Mouse (Mus musculus) MEL (cell line): ENCODE results near the gene Patz1. TPM values are rescaled to one million over a fixed set of nuclear protein-coding genes. Genes with fewer than 3 reads are reported as not detected.

Source experiments
- DNase-seq: peaks from one replicate; pipeline ENCODE4 v3.0.0; 2011; ENCODE audit warnings: low read depth, low spot score
- H3K27ac ChIP-seq: 2 replicates; pipeline ENCODE4 v1.5.1; 2012; ENCODE audit warnings: low read depth, mild to moderate bottlenecking, control low read depth, low read length, moderate library complexity; ENCODE audit not compliant: control insufficient read depth
- H3K27me3 ChIP-seq, 2 experiments: fragments of 150-350 bp in 1 of 2; sonication (generic) in 1 of 2; 2 replicates each; pipeline ENCODE4 v1.6.1; 2012; ENCODE audit warnings: low read length in 2 of 2, mild to moderate bottlenecking in 2 of 2, improper control_type of control experiment in 1 of 2, moderate library complexity in 1 of 2; ENCODE audit not compliant: insufficient read depth in 2 of 2, control insufficient read depth in 1 of 2
- H3K36me3 ChIP-seq, 2 experiments: 2 replicates each; pipeline ENCODE4 v1.6.1; 2012 to 2014; ENCODE audit warnings: low read length in 2 of 2, improper control_type of control experiment in 1 of 2, inconsistent platforms in 1 of 2, mild to moderate bottlenecking in 1 of 2; ENCODE audit not compliant: insufficient read depth in 2 of 2, control insufficient read depth in 1 of 2
- H3K4me1 ChIP-seq, 2 experiments: fragments of 150-350 bp in 1 of 2; sonication (generic) in 1 of 2; 2 replicates each; pipeline ENCODE4 v1.6.1; 2012; ENCODE audit warnings: low read length in 2 of 2, improper control_type of control experiment in 1 of 2, mild to moderate bottlenecking in 1 of 2; ENCODE audit not compliant: insufficient read depth in 2 of 2, control insufficient read depth in 1 of 2
- H3K4me3 ChIP-seq, 2 experiments: fragments of 150-350 bp in 1 of 2; sonication (generic) in 1 of 2; 2 replicates each; pipeline ENCODE4 v1.5.1; 2012; ENCODE audit warnings: low read depth in 2 of 2, low read length in 2 of 2, mild to moderate bottlenecking in 2 of 2, moderate library complexity in 2 of 2, control low read depth in 1 of 2, improper control_type of control experiment in 1 of 2; ENCODE audit not compliant: control insufficient read depth in 1 of 2, insufficient read depth in 1 of 2
- H3K79me2 ChIP-seq: 2 replicates; pipeline ENCODE4 v1.6.1; 2012; ENCODE audit warnings: mild to moderate bottlenecking, low read length, moderate library complexity; ENCODE audit not compliant: control insufficient read depth, poor library complexity, insufficient read depth
- H3K9ac ChIP-seq: 2 replicates; pipeline ENCODE4 v1.6.1; 2012; ENCODE audit warnings: low read depth, mild to moderate bottlenecking, control low read depth, low read length, moderate library complexity; ENCODE audit not compliant: control insufficient read depth, poor library complexity, severe bottlenecking
- H3K9me3 ChIP-seq: fragments of 150-350 bp; sonication (generic); replicated peaks from 2 replicates; pipeline ENCODE4 v1.6.1; 2012; ENCODE audit warnings: mild to moderate bottlenecking, low read length, improper control_type of control experiment, moderate library complexity; ENCODE audit not compliant: insufficient read depth
- BHLHE40 ChIP-seq: IDR thresholded peaks from 2 replicates; pipeline ENCODE4 v1.6.1; 2012; ENCODE audit warnings: low read depth, mild to moderate bottlenecking, inconsistent platforms, low read length, improper control_type of control experiment, borderline replicate concordance
- CHD1 ChIP-seq: IDR thresholded peaks from 2 replicates; pipeline ENCODE4 v1.6.1; 2012; ENCODE audit warnings: low read depth, mild to moderate bottlenecking, inconsistent platforms, low read length, improper control_type of control experiment
- CHD2 ChIP-seq: IDR thresholded peaks from 2 replicates; pipeline ENCODE4 v1.6.1; 2011; ENCODE audit warnings: low read length, improper control_type of control experiment
- EP300 ChIP-seq, 2 experiments: IDR thresholded peaks; 2 replicates each; pipeline ENCODE4 v1.6.1; 2011; ENCODE audit warnings: improper control_type of control experiment in 2 of 2, low read length in 2 of 2, low read depth in 1 of 2, mild to moderate bottlenecking in 1 of 2
- ETS1 ChIP-seq: IDR thresholded peaks from 2 replicates; pipeline ENCODE4 v1.6.1; 2012; ENCODE audit warnings: low read depth, mild to moderate bottlenecking, inconsistent platforms, low read length, improper control_type of control experiment, moderate library complexity
- GABPA ChIP-seq: IDR thresholded peaks from 2 replicates; pipeline ENCODE4 v1.6.1; 2012; ENCODE audit warnings: low read depth, mild to moderate bottlenecking, inconsistent platforms, low read length, improper control_type of control experiment, moderate library complexity
- GATA1 ChIP-seq: IDR thresholded peaks from 2 replicates; pipeline ENCODE4 v1.6.1; 2011; ENCODE audit warnings: low read depth, low read length, improper control_type of control experiment
- HCFC1 ChIP-seq: IDR thresholded peaks from 2 replicates; pipeline ENCODE4 v1.6.1; 2012; ENCODE audit warnings: low read depth, mild to moderate bottlenecking, inconsistent platforms, low read length, improper control_type of control experiment, moderate library complexity
- JUND ChIP-seq: IDR thresholded peaks from 2 replicates; pipeline ENCODE4 v1.6.1; 2011; ENCODE audit warnings: low read depth, mild to moderate bottlenecking, improper control_type of control experiment, low read length
- MAFK ChIP-seq: IDR thresholded peaks from 2 replicates; pipeline ENCODE4 v1.6.1; 2011; ENCODE audit warnings: low read depth, mild to moderate bottlenecking, low read length, improper control_type of control experiment, borderline replicate concordance
- MAX ChIP-seq: IDR thresholded peaks from 2 replicates; pipeline ENCODE4 v1.6.1; 2011; ENCODE audit warnings: low read length, improper control_type of control experiment
- MEF2A ChIP-seq: IDR thresholded peaks from 2 replicates; pipeline ENCODE4 v1.6.1; 2014; ENCODE audit warnings: low read depth, mild to moderate bottlenecking, inconsistent platforms, low read length, improper control_type of control experiment; ENCODE audit not compliant: poor library complexity, insufficient replicate concordance, severe bottlenecking; ENCODE audit errors: extremely low read depth
- MXI1 ChIP-seq: IDR thresholded peaks from 2 replicates; pipeline ENCODE4 v1.6.1; 2011; ENCODE audit warnings: mild to moderate bottlenecking, low read depth, low read length, improper control_type of control experiment
- MYB ChIP-seq: IDR thresholded peaks from 2 replicates; pipeline ENCODE4 v1.6.1; 2011; ENCODE audit warnings: mild to moderate bottlenecking, low read depth, low read length, improper control_type of control experiment
- MYC ChIP-seq: IDR thresholded peaks from 2 replicates; pipeline ENCODE4 v1.6.1; 2011; ENCODE audit warnings: low read depth, mild to moderate bottlenecking, low read length, improper control_type of control experiment, moderate library complexity
- NELFE ChIP-seq: IDR thresholded peaks from 2 replicates; pipeline ENCODE4 v1.6.1; 2011; ENCODE audit warnings: low read depth, low read length, improper control_type of control experiment
- NRF1 ChIP-seq: IDR thresholded peaks from 2 replicates; pipeline ENCODE4 v1.6.1; 2014; ENCODE audit warnings: low read depth, mild to moderate bottlenecking, inconsistent platforms, low read length, improper control_type of control experiment, moderate library complexity; ENCODE audit not compliant: poor library complexity, insufficient read depth, severe bottlenecking
- POLR2AphosphoS2 ChIP-seq: IDR thresholded peaks from 2 replicates; pipeline ENCODE4 v1.6.1; 2011; ENCODE audit warnings: low read length, improper control_type of control experiment
- POLR2AphosphoS5 ChIP-seq: IDR thresholded peaks from 2 replicates; pipeline ENCODE4 v1.6.1; 2012; ENCODE audit warnings: low read depth, borderline replicate concordance, mild to moderate bottlenecking, inconsistent platforms, low read length, moderate library complexity, mixed read lengths
- RAD21 ChIP-seq: IDR thresholded peaks from 2 replicates; pipeline ENCODE4 v1.6.1; 2011; ENCODE audit warnings: mild to moderate bottlenecking, low read depth, low read length, improper control_type of control experiment
- SIN3A ChIP-seq: IDR thresholded peaks from 2 replicates; pipeline ENCODE4 v1.6.1; 2012; ENCODE audit warnings: low read length, improper control_type of control experiment, inconsistent platforms
- SMC3 ChIP-seq: IDR thresholded peaks from 2 replicates; pipeline ENCODE4 v1.6.1; 2011; ENCODE audit warnings: low read depth, low read length, improper control_type of control experiment
- TAL1 ChIP-seq: IDR thresholded peaks from 2 replicates; pipeline ENCODE4 v1.6.1; 2012; ENCODE audit warnings: mild to moderate bottlenecking, inconsistent platforms, low read length, moderate library complexity, mixed read lengths
- TCF12 ChIP-seq: IDR thresholded peaks from 2 replicates; pipeline ENCODE4 v1.6.1; 2014; ENCODE audit warnings: low read depth, mild to moderate bottlenecking, inconsistent platforms, low read length, improper control_type of control experiment, moderate library complexity
- UBTF ChIP-seq: IDR thresholded peaks from 2 replicates; pipeline ENCODE4 v1.6.1; 2012; ENCODE audit warnings: low read depth, mild to moderate bottlenecking, inconsistent platforms, low read length, improper control_type of control experiment, moderate library complexity, borderline replicate concordance; ENCODE audit not compliant: insufficient read depth
- USF1 ChIP-seq: IDR thresholded peaks from 2 replicates; pipeline ENCODE4 v1.6.1; 2014; ENCODE audit warnings: low read depth, mild to moderate bottlenecking, inconsistent platforms, low read length, improper control_type of control experiment, moderate library complexity
- USF2 ChIP-seq, 2 experiments: IDR thresholded peaks; 2 replicates each; pipeline ENCODE4 v1.6.1; 2011 to 2012; ENCODE audit warnings: improper control_type of control experiment in 2 of 2, low read length in 2 of 2, borderline replicate concordance in 1 of 2, inconsistent platforms in 1 of 2, low read depth in 1 of 2, mild to moderate bottlenecking in 1 of 2; ENCODE audit not compliant: insufficient read depth in 1 of 2
- ZMIZ1 ChIP-seq: IDR thresholded peaks from 2 replicates; pipeline ENCODE4 v1.6.1; 2012; ENCODE audit warnings: low read depth, mild to moderate bottlenecking, inconsistent platforms, low read length, improper control_type of control experiment, moderate library complexity
- ZNF384 ChIP-seq: IDR thresholded peaks from 2 replicates; pipeline ENCODE4 v1.6.1; 2012; ENCODE audit warnings: low read depth, mild to moderate bottlenecking, inconsistent platforms, low read length, improper control_type of control experiment
- polyA plus RNA-seq, 2 experiments: library from polyadenylated mRNA; stranded (reverse) in 1 of 2; unstranded in 1 of 2; fragments of >175 nt in 1 of 2; fragments of >200 nt in 1 of 2; gene quantifications; 2 replicates each; pipeline versions ENCODE4 v1.2.1 to v1.2.4; 2012; ENCODE audit warnings: low replicate concordance in 2 of 2, low read depth in 1 of 2; ENCODE audit not compliant: insufficient read length in 2 of 2, insufficient read depth in 1 of 2, missing spikeins in 1 of 2
- total RNA-seq: library from RNA; depleted of rRNA; stranded (reverse); fragments of 300-350 nt; gene quantifications from 2 replicates; pipeline ENCODE4 v1.2.3, GENCODE M21; 2012

Patz1 gene
- total and polyA plus RNA-seq, 3 experiments: 63.1 to 63.5 TPM; not detected in 1

DNA sequence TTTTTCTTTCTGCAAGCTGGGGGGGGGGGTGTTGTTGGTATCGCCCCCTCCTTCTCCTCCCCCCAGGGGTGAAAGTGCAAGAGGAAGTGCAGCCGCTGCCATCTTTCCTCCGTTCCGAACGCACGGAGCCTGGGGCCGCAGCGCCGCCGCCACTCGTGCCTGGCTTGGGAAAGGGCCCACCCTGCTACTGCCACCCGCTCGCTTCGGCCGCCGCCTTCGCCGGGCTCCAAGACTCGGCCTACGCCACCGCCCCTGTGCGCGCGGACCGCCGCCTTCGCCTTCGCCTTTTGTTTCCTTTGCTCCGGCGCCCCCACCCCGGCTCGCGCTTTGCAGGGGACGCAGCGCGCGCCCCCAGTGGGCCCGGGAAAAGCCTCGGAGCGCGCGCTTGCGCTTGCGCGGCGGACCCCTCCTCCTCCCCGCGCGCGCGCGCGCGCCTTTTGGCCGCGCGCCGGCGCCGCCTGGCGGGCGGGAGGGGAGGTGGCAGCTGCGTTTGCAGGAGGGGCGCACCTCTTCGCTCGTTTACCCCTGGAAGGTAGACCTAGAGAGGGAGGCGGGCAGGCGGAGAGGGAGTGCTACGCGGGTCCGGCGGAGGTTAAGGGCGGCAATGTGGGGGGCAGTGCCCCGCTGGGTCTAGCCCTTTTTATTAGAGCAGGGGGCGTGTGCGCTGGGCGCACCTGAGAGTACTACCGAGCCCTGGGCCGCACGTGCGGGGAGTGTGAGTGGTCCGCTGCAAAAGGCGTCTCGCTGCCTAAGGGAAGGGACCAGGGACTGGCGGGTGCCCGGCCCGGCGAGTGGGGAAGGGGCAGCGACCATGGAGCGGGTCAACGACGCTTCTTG, 1.3 kb downstream of the Patz1 start (continued):
- TF ChIP-seq UBTF (no peak), CHD2 (no peak), POLR2AphosphoS5 (no peak), RAD21 (peak; percentile 14), SIN3A (peak; percentile 64), USF1 (no peak), ZMIZ1 (peak; percentile 78; the same call in 1 of the 2 replicates), HCFC1 (peak; percentile 79), NELFE (peak; percentile 76; the same call in 1 of the 2 replicates), POLR2AphosphoS2 (peak; percentile 71), MYC (peak; percentile 54; the same call in 1 of the 2 replicates), MAFK (no peak), SMC3 (peak; percentile 61), BHLHE40 (peak; percentile 77; the same call in 1 of the 2 replicates), ETS1 (0 out of 2 replicates have a peak, but pooled peaks have one; percentile 25)

DNA sequence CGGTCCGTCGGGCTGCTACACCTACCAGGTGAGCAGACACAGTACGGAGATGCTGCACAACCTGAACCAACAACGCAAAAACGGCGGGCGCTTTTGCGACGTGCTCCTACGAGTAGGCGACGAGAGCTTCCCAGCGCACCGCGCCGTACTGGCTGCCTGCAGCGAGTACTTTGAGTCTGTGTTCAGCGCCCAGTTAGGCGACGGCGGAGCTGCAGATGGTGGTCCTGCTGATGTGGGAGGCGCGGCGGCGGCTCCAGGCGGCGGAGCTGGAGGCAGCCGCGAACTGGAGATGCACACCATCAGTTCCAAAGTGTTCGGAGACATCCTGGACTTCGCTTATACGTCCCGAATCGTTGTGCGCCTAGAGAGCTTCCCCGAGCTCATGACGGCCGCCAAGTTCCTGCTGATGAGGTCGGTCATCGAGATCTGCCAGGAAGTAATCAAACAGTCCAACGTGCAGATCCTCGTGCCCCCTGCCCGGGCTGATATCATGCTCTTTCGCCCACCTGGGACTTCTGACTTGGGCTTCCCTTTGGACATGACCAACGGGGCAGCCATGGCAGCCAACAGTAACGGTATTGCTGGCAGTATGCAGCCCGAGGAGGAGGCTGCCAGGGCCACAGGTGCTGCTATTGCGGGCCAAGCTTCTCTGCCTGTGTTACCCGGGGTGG, 2.1 kb downstream of the Patz1 start:
- H3K4me1 ChIP-seq: peaks cover 3 to 39% of the 10 kb centered on the region in 2 experiments
- H3K79me2 ChIP-seq: peaks cover 60% of the 10 kb centered on the region
- peak overlapping the region; percentile 98 for H3K9ac ChIP-seq
- peaks cover 4 to 27% of the 10 kb centered on the region in 2 experiments for H3K36me3 ChIP-seq
- peak overlapping the region; percentile 77 to 90 for H3K4me3 ChIP-seq
- no peaks in the 10 kb centered on the region for H3K27me3 ChIP-seq
- DNase-seq: peak; percentile 81
- H3K9me3 ChIP-seq: no peaks in the 10 kb centered on the region
- H3K27ac ChIP-seq: peak overlapping the region; percentile 64
- TF ChIP-seq TAL1: no peak
- no peak for TF ChIP-seq JUND
- no peak for TF ChIP-seq POLR2AphosphoS5
- TF ChIP-seq TCF12: no peak
- TF ChIP-seq EP300 (IDR thresholded peaks at IDR 0.05; ENCODE audit: low read depth in 1 of 2, low read length in 2 of 2): no peak
- TF ChIP-seq GABPA: no peak
- TF ChIP-seq ETS1: no peak
- TF ChIP-seq USF2 (IDR thresholded peaks at IDR 0.05; ENCODE audit: borderline replicate concordance in 1 of 2, insufficient read depth in 1 of 2, low read depth in 1 of 2, low read length in 2 of 2): no peak
- no peak for TF ChIP-seq HCFC1
- no peak for TF ChIP-seq MEF2A
- no peak for TF ChIP-seq GATA1
- 0 out of 2 replicates have a peak, but pooled peaks have one; percentile 56 for TF ChIP-seq ZMIZ1
- TF ChIP-seq MXI1: peak; percentile 9; the same call in 1 of the 2 replicates
- peak; percentile 62; the same call in 1 of the 2 replicates for TF ChIP-seq CHD1
- TF ChIP-seq NRF1: no peak
- no peak for TF ChIP-seq ZNF384
- TF ChIP-seq SMC3: no peak
- no peak for TF ChIP-seq BHLHE40
- TF ChIP-seq USF1: no peak
- no peak for TF ChIP-seq MYB
- no peak for TF ChIP-seq RAD21
- no peak; the same call in 1 of the 2 replicates for TF ChIP-seq NELFE
- TF ChIP-seq MAX: peak; percentile 6; the same call in 1 of the 2 replicates
